Mouse (Mus musculus) layer of hippocampus, adult 11-12 months (tissue): ENCODE results near the gene Rab3il1.

Source experiments
- DNase-seq: peaks from one replicate; pipeline ENCODE4 v3.0.0; 2022; ENCODE audit warnings: low spot score

The Rab3il1 gene

GRCm38 (mm10) chr19:10001206-10001969 is at the start of gene Rab3il1, which contains the start of gene Best1:
Gene Rab3il1 (plus strand): TSS chr19:10001669.
Gene Best1 (minus strand): TSS chr19:10001633.
- no peak for DNase-seq

- no peak for DNase-seq
These were observed 49.1 kb upstream of the Rab3il1 start for GRCm38 (mm10) chr19:9952390-9952789.

GRCm38 (mm10) chr19:9952912-9953311 is 48.6 kb upstream of the Rab3il1 start:
- no peak for DNase-seq

GRCm38 (mm10) chr19:9954055-9954810 is 47.2 kb upstream of the Rab3il1 start:
- peak; percentile 94 for DNase-seq

GRCm38 (mm10) chr19:9954811-9955202 is 46.7 kb upstream of the Rab3il1 start:
- peak; percentile 48 for DNase-seq

- DNase-seq: no peak
These were observed 46.0 kb upstream of the Rab3il1 start for GRCm38 (mm10) chr19:9955438-9955837.

- no peak for DNase-seq
These were observed 44.7 kb upstream of the Rab3il1 start for GRCm38 (mm10) chr19:9956624-9957388.

GRCm38 (mm10) chr19:9957965-9958364 is 43.5 kb upstream of the Rab3il1 start:
- no peak for DNase-seq

- DNase-seq: no peak
These were observed 40.7 kb upstream of the Rab3il1 start for GRCm38 (mm10) chr19:9960769-9961168.

- DNase-seq: no peak
These were observed 37.1 kb upstream of the Rab3il1 start for GRCm38 (mm10) chr19:9964205-9964916.

- no peak for DNase-seq
These were observed 35.2 kb upstream of the Rab3il1 start for GRCm38 (mm10) chr19:9966096-9966867.

GRCm38 (mm10) chr19:9968081-9968787 is 33.2 kb upstream of the Rab3il1 start:
- DNase-seq: no peak

GRCm38 (mm10) chr19:9974853-9975252 is 26.6 kb upstream of the Rab3il1 start:
- DNase-seq: peak; percentile 37

GRCm38 (mm10) chr19:9977085-9977484 is 24.4 kb upstream of the Rab3il1 start:
- DNase-seq: no peak

GRCm38 (mm10) chr19:9978431-9978951 is 23.0 kb upstream of the Rab3il1 start:
- peak; percentile 82 for DNase-seq

- DNase-seq: no peak
These were observed 22.3 kb upstream of the Rab3il1 start for GRCm38 (mm10) chr19:9979156-9979555.

- DNase-seq: no peak
These were observed 21.2 kb upstream of the Rab3il1 start, which contains the start of gene Fth1 for GRCm38 (mm10) chr19:9980258-9980657. Gene Fth1 (plus strand): TSS chr19:9980598.

- peak; percentile 15 for DNase-seq
These were observed 19.8 kb upstream of the Rab3il1 start for GRCm38 (mm10) chr19:9981621-9982020.

- DNase-seq: peak; percentile 98
These were observed 19.2 kb upstream of the Rab3il1 start for GRCm38 (mm10) chr19:9982151-9982851.
